Mouse (Mus musculus) kidney, postnatal 0 days (tissue): ENCODE measurements at regions not wholly inside any gene's neighbourhood (a gene's known extent, or its start where the extent isn't known, plus 50 kb on each side); places are given as distances from the start of the nearest gene placed in this dataset.

ENCODE experiments used
- ATAC-seq: fragments of 200-750 bp; cut with Nextera tagmentation; replicated peaks from 2 replicates; pipeline ENCODE4 v1.8.0; 2017; ENCODE audit warnings: low read depth, moderate number of reproducible peaks, moderate TSS enrichment, moderate library complexity; ENCODE audit not compliant: low FRiP score
- DNase-seq: peaks from one replicate; pipeline ENCODE4 v3.0.0-alpha.2; 2016; ENCODE audit warnings: low spot score
- H3K27ac ChIP-seq: fragments of 300-500 bp; sonication (generic); 2 replicates; pipeline ENCODE4 v1.5.1; 2014; ENCODE audit warnings: mild to moderate bottlenecking
- H3K27me3 ChIP-seq: fragments of 300-500 bp; sonication (generic); 2 replicates; pipeline ENCODE4 v1.6.1; 2014; ENCODE audit warnings: low read length, mixed read lengths; ENCODE audit not compliant: insufficient read depth
- H3K36me3 ChIP-seq: fragments of 300-500 bp; sonication (generic); 2 replicates; pipeline ENCODE4 v1.6.1; 2014; ENCODE audit warnings: low read length, mixed read lengths; ENCODE audit not compliant: insufficient read depth
- H3K4me1 ChIP-seq: fragments of 300-500 bp; sonication (generic); replicated peaks from 2 replicates; pipeline ENCODE4 v1.6.1; 2014; ENCODE audit warnings: antibody characterized with exemption, low read length, mixed read lengths; ENCODE audit not compliant: insufficient read depth
- H3K4me2 ChIP-seq: fragments of 300-500 bp; sonication (generic); 2 replicates; pipeline ENCODE4 v1.6.1; 2014; ENCODE audit warnings: mild to moderate bottlenecking, low read length, moderate library complexity, mixed read lengths
- H3K4me3 ChIP-seq: fragments of 300-500 bp; sonication (generic); replicated peaks from 2 replicates; pipeline ENCODE4 v1.5.1; 2014; ENCODE audit warnings: low read depth, low read length
- H3K9ac ChIP-seq: fragments of 300-500 bp; sonication (generic); 2 replicates; pipeline ENCODE4 v1.6.1; 2014; ENCODE audit warnings: low read depth, low read length
- H3K9me3 ChIP-seq: fragments of 300-500 bp; sonication (generic); replicated peaks from 2 replicates; pipeline ENCODE4 v1.6.1; 2016; ENCODE audit warnings: low read length, inconsistent platforms, mixed read lengths
- CTCF ChIP-seq: IDR thresholded peaks from 2 replicates; pipeline ENCODE4 v1.5.1; 2016; ENCODE audit warnings: antibody characterized with exemption, low read depth, mild to moderate bottlenecking, moderate library complexity
- WGBS: fragments of 180-500 bp; shearing (Covaris S2); extraction: QIAGEN DNeasy Blood & Tissue Kit; methylation state at CpG from one replicate; pipeline ENCODE4 v1.1.7; 2014; 5-methylcytosine and 5-hydroxymethylcytosine counted together

DNA sequence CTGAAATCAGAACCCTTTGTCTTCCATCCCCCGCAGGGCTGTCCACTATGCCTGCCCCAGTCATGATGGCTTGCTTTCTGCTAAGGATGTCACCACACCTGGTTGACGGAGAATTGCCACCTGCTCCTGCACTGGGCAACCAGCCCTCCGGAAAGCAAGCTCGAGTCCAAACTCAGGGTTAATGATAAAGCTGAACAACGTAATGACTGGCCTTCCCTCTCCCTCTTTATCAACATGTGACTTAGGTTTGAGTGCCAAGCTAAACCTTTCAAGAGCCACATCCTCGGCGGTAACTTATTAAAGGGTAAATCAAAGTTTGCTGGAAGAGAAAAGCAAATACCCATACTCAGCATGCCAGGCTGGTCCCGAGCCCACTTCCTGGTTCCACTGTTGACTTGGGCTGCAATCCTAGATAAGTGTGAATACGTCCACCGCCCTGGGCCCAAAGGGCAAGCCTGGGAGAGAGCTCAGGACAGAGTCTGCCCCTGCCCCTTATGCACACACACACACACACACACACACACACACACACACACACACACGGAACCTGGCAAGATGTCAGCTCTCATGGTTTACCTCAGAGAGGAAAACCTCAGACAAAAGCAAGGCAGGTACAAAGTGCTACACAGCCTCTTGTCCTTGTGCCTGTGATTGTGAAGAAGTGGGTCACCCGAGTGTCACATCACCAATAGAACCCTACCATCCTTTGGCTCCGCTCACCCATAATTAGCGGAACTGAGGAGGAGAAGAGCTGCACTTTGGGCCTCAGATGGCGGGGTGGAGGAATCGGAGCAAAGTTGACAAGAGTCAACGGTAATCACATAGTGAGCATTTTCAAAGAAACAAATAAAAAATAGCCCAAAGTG, 116.0 kb downstream of the Tomm20 start:
- H3K9ac ChIP-seq: no peak overlapping the region
- ATAC-seq (peak; percentile 33), DNase-seq (peak; percentile 67)
- peaks cover 57% of the 10 kb centered on the region for H3K4me1 ChIP-seq
- no peak overlapping the region for H3K4me2 ChIP-seq
- no peak for TF ChIP-seq CTCF
- H3K4me3 ChIP-seq: no peak overlapping the region
- no peaks in the 10 kb centered on the region for H3K9me3 ChIP-seq
- WGBS: 48% methylated on average over 17 of the region's 17 CpGs
- no peaks in the 10 kb centered on the region for H3K27me3 ChIP-seq
- no peaks in the 10 kb centered on the region for H3K36me3 ChIP-seq
- peak overlapping the region; percentile 99 for H3K27ac ChIP-seq

DNA sequence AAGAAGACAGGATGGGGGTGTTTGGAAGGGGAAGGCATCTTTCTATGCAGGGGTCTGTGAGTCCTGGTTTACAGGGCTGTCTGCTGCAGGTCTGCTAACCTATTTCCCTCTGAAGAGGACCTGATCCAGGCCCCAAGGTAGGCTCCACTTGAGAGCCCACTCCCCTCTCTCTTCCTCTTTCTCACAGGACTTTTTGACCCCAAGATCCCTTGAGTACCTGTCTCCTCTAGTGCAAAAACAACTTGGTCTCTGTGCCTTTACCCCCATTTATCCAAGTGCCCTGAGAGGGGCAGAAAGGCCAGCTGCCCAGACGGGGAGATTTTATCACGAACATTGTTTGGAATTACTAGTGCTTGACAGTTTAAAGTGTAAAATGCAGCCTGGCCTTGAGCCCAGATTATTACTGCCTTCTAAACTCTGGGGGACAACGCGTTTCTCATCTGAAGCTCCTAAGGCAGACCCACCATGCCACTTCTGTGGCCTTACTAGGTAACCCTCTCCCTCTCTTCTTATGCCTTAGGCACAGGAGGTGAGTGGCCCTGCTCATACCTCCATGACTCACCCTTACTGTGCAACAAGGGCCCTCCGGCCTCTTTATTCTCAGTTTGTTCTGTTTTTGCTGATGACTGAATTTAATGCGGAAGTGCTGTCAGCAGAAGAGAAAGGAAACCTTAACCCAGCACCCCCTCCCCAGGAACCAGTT, 117.8 kb downstream of the Tomm20 start:
- 16% methylated on average over 6 of the region's 6 CpGs for WGBS
- Histone ChIP-seq H3K36me3 (no peaks in the 10 kb centered on the region), H3K9me3 (no peaks in the 10 kb centered on the region), H3K4me2 (no peak overlapping the region), H3K4me1 (peaks cover 48% of the 10 kb centered on the region), H3K27ac (peak overlapping the region; percentile 99), H3K27me3 (no peaks in the 10 kb centered on the region), H3K4me3 (no peak overlapping the region), H3K9ac (0 out of 2 replicates have a peak overlapping the region, but pooled peaks have one; percentile 52)
- TF ChIP-seq CTCF: no peak
- DNase-seq (peak; percentile 76), ATAC-seq (no peak; the same call in 1 of the 2 replicates)

- no peaks in the 10 kb centered on the region for H3K9me3 ChIP-seq
- H3K9ac ChIP-seq: peak overlapping the region; percentile 52
- no peaks in the 10 kb centered on the region for H3K36me3 ChIP-seq
- no peak for TF ChIP-seq CTCF
- DNase-seq: peak; percentile 98
- no peaks in the 10 kb centered on the region for H3K27me3 ChIP-seq
- peak; percentile 61 for ATAC-seq
- H3K27ac ChIP-seq: peak overlapping the region; percentile 99
- peaks cover 42% of the 10 kb centered on the region for H3K4me1 ChIP-seq
- H3K4me2 ChIP-seq: peak overlapping the region; percentile 25; the same call in 1 of the 2 replicates
- H3K4me3 ChIP-seq: no peak overlapping the region
- WGBS: under 1% methylated on average over 11 of the region's 11 CpGs
These were observed 119.0 kb downstream of the Tomm20 start for GRCm38 (mm10) chr8:126826328-126827285.

DNA sequence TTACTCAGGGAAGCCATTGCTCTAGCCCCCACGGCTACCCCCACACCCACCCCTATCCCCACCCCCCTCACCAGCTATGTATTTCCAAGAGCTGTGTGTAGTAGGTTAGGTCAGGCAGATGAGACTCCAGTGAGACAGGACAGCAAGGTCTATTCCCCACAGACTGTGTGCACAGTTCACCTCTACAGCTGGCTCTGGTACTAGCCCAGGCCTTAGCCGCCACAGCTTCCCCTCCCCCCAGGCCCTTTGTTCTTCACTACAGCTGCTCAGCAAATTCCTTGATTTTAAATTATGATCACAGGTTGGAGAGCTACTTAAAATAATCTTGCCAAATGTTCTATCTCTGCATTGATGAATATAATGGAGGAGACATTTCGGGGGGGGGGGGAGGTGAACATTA, 119.8 kb downstream of the Tomm20 start:
- Histone ChIP-seq H3K4me1 (peaks cover 50% of the 10 kb centered on the region), H3K9ac (0 out of 2 replicates have a peak overlapping the region, but pooled peaks have one; percentile 8), H3K9me3 (no peaks in the 10 kb centered on the region), H3K36me3 (no peaks in the 10 kb centered on the region), H3K4me2 (no peak overlapping the region), H3K4me3 (no peak overlapping the region), H3K27ac (peak overlapping the region; percentile 99), H3K27me3 (no peaks in the 10 kb centered on the region)
- peak; percentile 87 for DNase-seq
- no peak for TF ChIP-seq CTCF
- WGBS: 12% methylated on average over 3 of the region's 3 CpGs
- peak; percentile 30 for ATAC-seq

DNA sequence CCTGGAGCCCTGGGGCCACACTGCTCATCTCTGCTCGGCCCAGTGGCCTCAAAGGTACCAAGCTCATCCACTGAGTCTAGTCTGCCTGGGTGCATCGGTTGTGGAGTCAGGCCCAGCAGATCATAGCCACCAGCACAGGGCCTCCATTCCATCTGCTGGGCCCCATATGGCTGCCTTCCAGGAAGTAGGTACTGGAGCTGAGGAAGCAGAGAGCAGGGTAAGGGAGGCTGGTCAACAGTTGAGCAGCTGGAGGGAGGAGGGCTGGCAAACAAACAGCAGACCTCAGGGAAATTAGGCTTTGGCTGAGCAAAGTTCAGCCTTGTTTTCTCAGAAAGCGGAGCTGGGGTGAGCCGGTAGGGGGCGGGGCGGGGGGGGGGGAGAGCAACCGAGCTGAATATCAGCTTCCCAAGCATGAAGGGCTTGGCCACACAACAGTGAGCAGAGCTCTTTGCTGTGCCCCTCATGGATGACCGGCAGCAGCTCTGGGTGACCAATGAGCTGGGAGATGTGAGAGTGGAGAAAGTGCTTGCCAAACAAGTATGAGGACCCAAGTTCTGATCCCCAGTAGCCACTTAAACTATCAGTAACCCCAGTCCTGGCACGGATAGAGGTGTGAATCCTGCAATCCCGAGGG, 121.0 kb downstream of the Tomm20 start:
- ATAC-seq: peak; percentile 71
- Histone ChIP-seq H3K4me2 (no peak overlapping the region), H3K4me1 (peaks cover 43% of the 10 kb centered on the region), H3K36me3 (no peaks in the 10 kb centered on the region), H3K9me3 (no peaks in the 10 kb centered on the region), H3K4me3 (no peak overlapping the region), H3K27ac (peak overlapping the region; percentile 99), H3K27me3 (no peaks in the 10 kb centered on the region), H3K9ac (no peak overlapping the region)
- 30% methylated on average over 10 of the region's 10 CpGs for WGBS
- peak; percentile 90 for DNase-seq
- TF ChIP-seq CTCF: no peak
